Mouse (Mus musculus) erythroblast, embryonic 14.5 days (primary cell): ENCODE results near the gene Col25a1.

ENCODE experiments used
- GATA1 ChIP-seq: IDR thresholded peaks from 2 replicates; pipeline ENCODE4 v1.6.1; 2012; ENCODE audit warnings: low read length, inconsistent platforms, mixed read lengths
- TAL1 ChIP-seq: IDR thresholded peaks from 3 replicates; pipeline ENCODE4 v1.6.1; 2012; ENCODE audit warnings: low read length, inconsistent platforms, mixed read lengths

- no peak for TF ChIP-seq TAL1
- TF ChIP-seq GATA1: no peak
Observed at GRCm38 (mm10) chr3:130449864-130450263, 318.6 kb downstream of the Col25a1 start.
